Mouse (Mus musculus) adrenal gland, adult 18-20 months (tissue): ENCODE data around the gene Clpx. TPM values are rescaled to one million over a fixed set of nuclear protein-coding genes. Genes with fewer than 3 reads are reported as not detected.
"Not testable (repeated sequence)": the region's sequence is repeated elsewhere in the genome, so short reads cannot be mapped to it uniquely, and the experiment has no call there.

ENCODE experiments used
- DNase-seq, 2 experiments: peaks; one replicate each; pipeline ENCODE4 v3.0.0; 2021 to 2022; ENCODE audit warnings: low spot score in 2 of 2
- total RNA-seq, 2 experiments: library from RNA; stranded (reverse); gene quantifications; 1 replicate in 1 of 2; 2 replicates in 1 of 2; pipeline ENCODE4 v1.2.3; 2021

The Clpx gene
- total RNA-seq, 2 experiments from 2014 or later, result 66.7 to 75.1 TPM

- DNase-seq, result not testable (repeated sequence)
These were observed 5.8 kb upstream of the Clpx start for GRCm38 (mm10) chr9:65288252-65288651.

GRCm38 (mm10) chr9:65289988-65290387 is 4.1 kb upstream of the Clpx start:
- no peak for DNase-seq

- no peak for DNase-seq
These were observed 1.6 kb upstream of the Clpx start for GRCm38 (mm10) chr9:65292421-65292820.

- no peak for DNase-seq
These were observed 941 bp upstream of the Clpx start for GRCm38 (mm10) chr9:65293119-65293518.

GRCm38 (mm10) chr9:65293580-65293972 is 484 bp upstream of the Clpx start:
- no peak for DNase-seq

GRCm38 (mm10) chr9:65294716-65295378 is 787 bp downstream of the Clpx start:
- no peak for DNase-seq

GRCm38 (mm10) chr9:65297056-65297455 is 3.0 kb downstream of the Clpx start:
- no peak for DNase-seq

GRCm38 (mm10) chr9:65298761-65299160 is 4.7 kb downstream of the Clpx start:
- no peak for DNase-seq

- no peak for DNase-seq
These were observed 5.6 kb downstream of the Clpx start for GRCm38 (mm10) chr9:65299650-65300049.

GRCm38 (mm10) chr9:65302327-65302983 is 8.4 kb downstream of the Clpx start:
- DNase-seq, result no peak

- DNase-seq, result no peak
These were observed 9.5 kb downstream of the Clpx start for GRCm38 (mm10) chr9:65303586-65303985.

GRCm38 (mm10) chr9:65304300-65304699 is 10.2 kb downstream of the Clpx start:
- no peak for DNase-seq

GRCm38 (mm10) chr9:65306672-65307071 is 12.6 kb downstream of the Clpx start:
- no peak for DNase-seq

- no peak for DNase-seq
These were observed 14.0 kb downstream of the Clpx start for GRCm38 (mm10) chr9:65308011-65308410.

GRCm38 (mm10) chr9:65312669-65313357 is 18.8 kb downstream of the Clpx start:
- no peak for DNase-seq

GRCm38 (mm10) chr9:65313846-65314245 is 19.8 kb downstream of the Clpx start:
- DNase-seq, result no peak

GRCm38 (mm10) chr9:65322255-65322900 is 28.3 kb downstream of the Clpx start:
- DNase-seq, result no peak

- DNase-seq, result no peak
These were observed 31.9 kb downstream of the Clpx start for GRCm38 (mm10) chr9:65325971-65326370.

- DNase-seq, result no peak
These were observed 33.3 kb downstream of the Clpx start for GRCm38 (mm10) chr9:65327371-65327770.

GRCm38 (mm10) chr9:65333958-65334357 is 39.9 kb downstream of the Clpx start:
- no peak for DNase-seq

- DNase-seq, result no peak
These were observed 45.1 kb downstream of the Clpx start for GRCm38 (mm10) chr9:65339146-65339545.

- DNase-seq, result no peak
These were observed 46.4 kb downstream of the Clpx start for GRCm38 (mm10) chr9:65340414-65340813.
